Mouse (Mus musculus) heart, postnatal 0 days (tissue): ENCODE results near the gene Nup133. TPM values are rescaled to one million over a fixed set of nuclear protein-coding genes. Genes with fewer than 3 reads are reported as not detected.
A peak's percentile ranks its signal among the peaks of the same experiment; 100 is the strongest.

ENCODE experiments used
- ATAC-seq: fragments of 200-750 bp; cut with Nextera tagmentation; 2 replicates; pipeline ENCODE4 v1.8.0; 2017; ENCODE audit warnings: low read depth, moderate number of reproducible peaks, moderate library complexity; ENCODE audit not compliant: insufficient read depth
- DNase-seq: peaks from one replicate; pipeline ENCODE4 v3.0.0-alpha.2; 2016; ENCODE audit warnings: low spot score
- H3K27ac ChIP-seq: fragments of 300-500 bp; sonication (generic); 2 replicates; pipeline ENCODE4 v1.5.1; 2014; ENCODE audit warnings: low read depth, mild to moderate bottlenecking
- H3K27me3 ChIP-seq: fragments of 300-500 bp; sonication (generic); 2 replicates; pipeline ENCODE4 v1.6.1; 2014; ENCODE audit warnings: low read length, mixed read lengths; ENCODE audit not compliant: control insufficient read depth, insufficient read depth
- H3K36me3 ChIP-seq: fragments of 300-500 bp; sonication (generic); replicated peaks from 2 replicates; pipeline ENCODE4 v1.6.1; 2014; ENCODE audit warnings: low read length, mixed read lengths; ENCODE audit not compliant: control insufficient read depth, insufficient read depth
- H3K4me1 ChIP-seq: fragments of 300-500 bp; sonication (generic); 2 replicates; pipeline ENCODE4 v1.6.1; 2014; ENCODE audit warnings: antibody characterized with exemption; ENCODE audit not compliant: control insufficient read depth, insufficient read depth
- H3K4me2 ChIP-seq: fragments of 300-500 bp; sonication (generic); 2 replicates; pipeline ENCODE4 v1.6.1; 2014; ENCODE audit warnings: low read depth, mild to moderate bottlenecking, low read length, moderate library complexity
- H3K4me3 ChIP-seq: fragments of 300-500 bp; sonication (generic); 2 replicates; pipeline ENCODE4 v1.5.1; 2014; ENCODE audit warnings: low read depth, low read length
- H3K9ac ChIP-seq: fragments of 300-500 bp; sonication (generic); replicated peaks from 2 replicates; pipeline ENCODE4 v1.6.1; 2014; ENCODE audit warnings: low read depth, low read length, mixed read lengths
- H3K9me3 ChIP-seq: fragments of 300-500 bp; sonication (generic); replicated peaks from 2 replicates; pipeline ENCODE4 v1.6.1; 2016; ENCODE audit warnings: low read length; ENCODE audit not compliant: control insufficient read depth
- CTCF ChIP-seq: IDR thresholded peaks from 2 replicates; pipeline ENCODE4 v1.5.1; 2016; ENCODE audit warnings: antibody characterized with exemption, control low read depth, low read depth
- EP300 ChIP-seq: IDR thresholded peaks from 2 replicates; pipeline ENCODE4 v1.6.1; 2016; ENCODE audit warnings: antibody characterized with exemption, low read depth
- WGBS: fragments of 180-500 bp; shearing (Covaris S2); extraction: QIAGEN DNeasy Blood & Tissue Kit; methylation state at CpG from one replicate; pipeline ENCODE4 v1.1.7; 2014; 5-methylcytosine and 5-hydroxymethylcytosine counted together
- polyA plus RNA-seq: library from polyadenylated mRNA; unstranded; fragments of >200 nt; fragmentation: Nextera tagmentation; extraction: Ambion mirVana; gene quantifications from 2 replicates; pipeline ENCODE4 v1.2.1, GENCODE M21; 2015
- total RNA-seq: library from RNA; depleted of rRNA; stranded (reverse); fragments of >200 nt; gene quantifications from 2 replicates; pipeline ENCODE4 v1.2.3, GENCODE M21; 2014; ENCODE audit warnings: low replicate concordance

Gene Nup133
- total and polyA plus RNA-seq, 2 experiments from 2014 or later: 9.8 to 14.8 TPM

DNA sequence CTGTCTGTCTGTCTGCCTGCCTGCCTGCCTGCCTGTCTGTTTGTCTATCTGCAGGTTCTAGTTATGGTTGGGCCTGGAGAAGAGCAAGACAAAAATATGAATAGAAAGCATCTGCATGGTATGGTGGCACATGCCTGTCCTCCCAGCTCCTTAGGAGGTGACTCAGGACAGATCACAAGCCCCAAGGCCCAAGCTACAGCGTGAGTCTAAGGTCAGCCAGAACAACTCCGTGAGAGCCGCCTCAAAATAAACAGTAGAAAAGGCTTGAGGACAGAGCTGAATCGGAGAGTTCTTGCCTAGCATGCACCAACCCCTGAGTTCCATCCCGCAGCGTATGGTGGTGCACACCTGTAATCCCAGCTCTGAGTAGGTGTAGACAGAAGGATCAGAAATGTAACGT, 83.3 kb downstream of the Nup133 start:
- TF ChIP-seq EP300: no peak
- TF ChIP-seq CTCF: no peak
- H3K4me3 ChIP-seq: no peak overlapping the region
- H3K36me3 ChIP-seq: no peaks in the 10 kb centered on the region
- WGBS: 69% methylated on average over 7 of the region's 7 CpGs
- H3K4me2 ChIP-seq: no peak overlapping the region
- 0 out of 2 replicates have a peak, but pooled peaks cover 3% of the 10 kb centered on the region for H3K27me3 ChIP-seq
- DNase-seq (no peak), ATAC-seq (no peak)
- H3K4me1 ChIP-seq: no peaks in the 10 kb centered on the region; the same call in 1 of the 2 replicates
- H3K9ac ChIP-seq: no peak overlapping the region
- H3K9me3 ChIP-seq: no peaks in the 10 kb centered on the region
- H3K27ac ChIP-seq: no peak overlapping the region

- DNase-seq (no peak), ATAC-seq (no peak)
- Histone ChIP-seq H3K9me3 (no peaks in the 10 kb centered on the region), H3K4me1 (peaks cover 11% of the 10 kb centered on the region), H3K36me3 (no peaks in the 10 kb centered on the region), H3K4me3 (no peak overlapping the region), H3K4me2 (no peak overlapping the region; the same call in 1 of the 2 replicates), H3K27me3 (0 out of 2 replicates have a peak, but pooled peaks cover 3% of the 10 kb centered on the region), H3K27ac (no peak overlapping the region), H3K9ac (no peak overlapping the region)
- 69% methylated on average over 4 of the region's 4 CpGs for WGBS
- no peak for TF ChIP-seq CTCF
- no peak for TF ChIP-seq EP300
These were observed 88.7 kb downstream of the Nup133 start for GRCm38 (mm10) chr8:123860386-123860785.

GRCm38 (mm10) chr8:123859648-123860259, 89.3 kb downstream of the Nup133 start, which contains the start of gene Ccsap:
Gene Ccsap, minus strand, starts transcription at chr8:123860209.
- Histone ChIP-seq H3K27me3 (0 out of 2 replicates have a peak, but pooled peaks cover 3% of the 10 kb centered on the region), H3K36me3 (no peaks in the 10 kb centered on the region), H3K4me3 (peak within 1 kb of the TSS; percentile 64), H3K9ac (peak within 1 kb of the TSS; percentile 58), H3K4me1 (peaks cover 11% of the 10 kb centered on the region), H3K9me3 (no peaks in the 10 kb centered on the region), H3K4me2 (peak within 1 kb of the TSS; percentile 75), H3K27ac (no peak within 1 kb of the TSS)
- peak; percentile 70 for ATAC-seq
- peak; percentile 22 for DNase-seq
- no peak for TF ChIP-seq EP300
- TF ChIP-seq CTCF: no peak
- WGBS: under 1% methylated on average over 48 of the region's 48 CpGs

GRCm38 (mm10) chr8:123858941-123859647, 90.0 kb downstream of the Nup133 start:
- peak; percentile 96 for ATAC-seq
- whole genome bisulfite sequencing: under 1% methylated on average over 62 of the region's 79 CpGs
- H3K9ac ChIP-seq: peak overlapping the region; percentile 58

DNA sequence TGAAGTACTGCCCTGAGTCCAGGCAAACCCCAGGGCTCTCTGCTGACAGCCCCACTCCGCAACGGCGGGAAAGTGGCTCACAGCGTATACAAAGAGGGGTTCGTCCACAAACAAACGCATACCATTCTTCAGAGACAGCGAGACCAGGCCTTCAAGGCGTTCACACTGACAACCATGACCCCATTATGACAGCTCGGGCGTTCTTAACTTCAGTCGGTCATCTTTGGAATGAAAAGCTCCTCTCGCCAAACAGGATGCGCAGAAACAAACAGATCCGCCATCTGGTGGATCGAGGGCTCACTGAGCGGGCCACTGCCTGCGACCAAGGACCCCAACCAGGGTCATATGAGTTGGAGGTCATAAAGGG, 90.5 kb downstream of the Nup133 start:
- WGBS: 1% methylated on average over 17 of the region's 17 CpGs
- no peak for ATAC-seq
- no peak overlapping the region for H3K27ac ChIP-seq

More at GRCm38 (mm10) chr8:123858941-123859647, 90.0 kb downstream of the Nup133 start:
- Histone ChIP-seq H3K36me3 (no peaks in the 10 kb centered on the region), H3K27me3 (0 out of 2 replicates have a peak, but pooled peaks cover 3% of the 10 kb centered on the region), H3K27ac (no peak overlapping the region), H3K4me1 (peaks cover 11% of the 10 kb centered on the region), H3K9me3 (no peaks in the 10 kb centered on the region), H3K4me3 (peak overlapping the region; percentile 64), H3K4me2 (peak overlapping the region; percentile 75)
- peak; percentile 86 for DNase-seq
- TF ChIP-seq EP300 (no peak), CTCF (peak; percentile 30)

More for the DNA sequence above, 90.5 kb downstream of the Nup133 start:
- no peak for TF ChIP-seq CTCF
- TF ChIP-seq EP300: no peak
- H3K4me1 ChIP-seq: peaks cover 11% of the 10 kb centered on the region; the same call in 1 of the 2 replicates
- H3K4me2 ChIP-seq: peak overlapping the region; percentile 75
- H3K4me3 ChIP-seq: peak overlapping the region; percentile 64
- peak overlapping the region; percentile 58 for H3K9ac ChIP-seq
- no peaks in the 10 kb centered on the region for H3K9me3 ChIP-seq
- no peaks in the 10 kb centered on the region for H3K36me3 ChIP-seq
- peak; percentile 15 for DNase-seq
- no peaks in the 10 kb centered on the region for H3K27me3 ChIP-seq
